Mouse (Mus musculus) MEL (cell line): ENCODE results near the gene Ngrn.

ENCODE experiments used
- BHLHE40 ChIP-seq: IDR thresholded peaks from 2 replicates; pipeline ENCODE4 v1.6.1; 2012; ENCODE audit warnings: low read depth, mild to moderate bottlenecking, inconsistent platforms, low read length, improper control_type of control experiment, borderline replicate concordance
- CTCF ChIP-seq, 3 experiments: IDR thresholded peaks in 2 of 3; conservative IDR thresholded peaks in 1 of 3; 2 replicates each; pipeline ENCODE4 v1.5.1; 2011 to 2012; ENCODE audit warnings: low read length in 3 of 3, low read depth in 2 of 3, mild to moderate bottlenecking in 2 of 3, improper control_type of control experiment in 1 of 3, inconsistent platforms in 1 of 3, mixed read lengths in 1 of 3, moderate library complexity in 1 of 3; ENCODE audit not compliant: control insufficient read depth in 1 of 3, insufficient read depth in 1 of 3, poor library complexity in 1 of 3, severe bottlenecking in 1 of 3
- E2F4 ChIP-seq: IDR thresholded peaks from 2 replicates; pipeline ENCODE4 v1.6.1; 2011; ENCODE audit warnings: low read depth, low read length, improper control_type of control experiment, borderline replicate concordance
- MAX ChIP-seq: IDR thresholded peaks from 2 replicates; pipeline ENCODE4 v1.6.1; 2011; ENCODE audit warnings: low read length, improper control_type of control experiment
- MYC ChIP-seq: IDR thresholded peaks from 2 replicates; pipeline ENCODE4 v1.6.1; 2011; ENCODE audit warnings: low read depth, mild to moderate bottlenecking, low read length, improper control_type of control experiment, moderate library complexity
- NELFE ChIP-seq: IDR thresholded peaks from 2 replicates; pipeline ENCODE4 v1.6.1; 2011; ENCODE audit warnings: low read depth, low read length, improper control_type of control experiment
- POLR2A ChIP-seq, 2 experiments: IDR thresholded peaks; 2 replicates each; pipeline ENCODE4 v1.6.1; 2011 to 2012; ENCODE audit warnings: low read length in 2 of 2, mild to moderate bottlenecking in 2 of 2, control low read depth in 1 of 2, improper control_type of control experiment in 1 of 2, low read depth in 1 of 2, moderate library complexity in 1 of 2; ENCODE audit not compliant: control insufficient read depth in 1 of 2, insufficient read depth in 1 of 2, poor library complexity in 1 of 2
- POLR2AphosphoS2 ChIP-seq: IDR thresholded peaks from 2 replicates; pipeline ENCODE4 v1.6.1; 2011; ENCODE audit warnings: low read length, improper control_type of control experiment
- USF1 ChIP-seq: IDR thresholded peaks from 2 replicates; pipeline ENCODE4 v1.6.1; 2014; ENCODE audit warnings: low read depth, mild to moderate bottlenecking, inconsistent platforms, low read length, improper control_type of control experiment, moderate library complexity
- USF2 ChIP-seq, 2 experiments: IDR thresholded peaks; 2 replicates each; pipeline ENCODE4 v1.6.1; 2011 to 2012; ENCODE audit warnings: improper control_type of control experiment in 2 of 2, low read length in 2 of 2, borderline replicate concordance in 1 of 2, inconsistent platforms in 1 of 2, low read depth in 1 of 2, mild to moderate bottlenecking in 1 of 2; ENCODE audit not compliant: insufficient read depth in 1 of 2
- ZKSCAN1 ChIP-seq: IDR thresholded peaks from 2 replicates; pipeline ENCODE4 v1.6.1; 2012; ENCODE audit warnings: low read depth, mild to moderate bottlenecking, inconsistent platforms, low read length, improper control_type of control experiment, moderate library complexity
- ZNF384 ChIP-seq: IDR thresholded peaks from 2 replicates; pipeline ENCODE4 v1.6.1; 2012; ENCODE audit warnings: low read depth, mild to moderate bottlenecking, inconsistent platforms, low read length, improper control_type of control experiment

GRCm38 (mm10) chr7:80233799-80234198, 27.2 kb upstream of the Ngrn start:
- TF ChIP-seq MAX = no peak
- TF ChIP-seq POLR2AphosphoS2 = no peak
- no peak for TF ChIP-seq USF1
- TF ChIP-seq ZNF384 = no peak
- no peak for TF ChIP-seq POLR2A (IDR thresholded peaks at IDR 0.05; ENCODE audit: control insufficient read depth in 1 of 2, insufficient read depth in 1 of 2, low read depth in 1 of 2, low read length in 2 of 2, poor library complexity in 1 of 2)
- no peak for TF ChIP-seq USF2 (IDR thresholded peaks at IDR 0.05; ENCODE audit: borderline replicate concordance in 1 of 2, insufficient read depth in 1 of 2, low read depth in 1 of 2, low read length in 2 of 2)
- TF ChIP-seq CTCF (IDR thresholded peaks at IDR 0.05 in 2 of 3, conservative IDR thresholded peaks at IDR 0.05 in 1 of 3; ENCODE audit: control insufficient read depth in 1 of 3, insufficient read depth in 1 of 3, low read depth in 2 of 3, low read length in 3 of 3, poor library complexity in 1 of 3, severe bottlenecking in 1 of 3) = no peak
- no peak for TF ChIP-seq E2F4
- no peak for TF ChIP-seq NELFE
- TF ChIP-seq BHLHE40 = no peak
- no peak for TF ChIP-seq MYC
- TF ChIP-seq ZKSCAN1 = no peak
